Mouse (Mus musculus) spleen, postnatal 0 days (tissue): Measurements from ENCODE around the gene Zfp26. TPM values are rescaled to one million over a fixed set of nuclear protein-coding genes. Genes with fewer than 3 reads are reported as not detected.

Experiments
- polyA plus RNA-seq: library from polyadenylated mRNA; unstranded; fragments of >200 nt; fragmentation: Nextera tagmentation; extraction: Ambion mirVana; gene quantifications from 2 replicates; pipeline ENCODE4 v1.2.1, GENCODE M21; 2015

The Zfp26 gene
- polyA plus RNA-seq: 5.4 and 6.0 TPM in 2 replicates

GRCm38 (mm10) chr9:20459377-20460317, at the start of gene Zfp26:
TSS of gene Zfp26 (minus strand) at chr9:20460162.

DNA sequence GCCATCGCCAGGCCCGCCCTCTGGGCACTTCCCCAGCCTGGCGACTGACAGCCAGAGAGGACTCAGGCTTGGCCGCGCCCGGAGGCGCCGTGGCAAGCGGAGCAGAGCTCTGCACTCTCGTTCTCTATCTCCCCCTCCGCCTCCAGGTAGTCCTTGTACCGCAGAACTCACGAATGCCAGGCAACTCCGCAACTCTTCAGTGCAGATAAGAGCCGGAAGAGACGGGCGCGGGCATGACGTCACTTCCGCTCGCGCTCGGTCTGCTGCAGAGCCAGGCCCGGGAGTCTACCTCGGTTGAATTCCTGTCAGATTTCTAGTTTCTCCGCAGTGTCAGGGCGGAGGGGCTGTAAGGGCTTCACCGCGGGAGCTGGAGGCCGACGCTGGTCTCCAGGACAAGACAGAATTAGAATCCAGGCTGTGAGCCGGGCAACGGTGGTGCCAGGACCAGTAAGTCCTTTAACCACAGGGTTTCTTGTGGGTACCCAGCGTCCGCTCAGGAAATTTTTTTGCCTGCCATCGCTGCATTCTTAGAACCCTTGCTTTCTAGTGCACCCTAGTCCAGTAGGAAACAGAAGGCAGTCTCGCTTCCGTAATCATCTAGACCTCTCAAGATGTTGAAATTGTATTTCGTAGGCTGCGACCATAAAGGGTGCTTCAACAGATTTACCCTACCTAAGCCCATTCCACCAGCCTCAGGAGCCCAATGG, 32.7 kb upstream of the Zfp26 start, which contains the start of gene Zfp426:
Gene Zfp426, minus strand, starts transcription at position 220 of the 707 bp plus-strand sequence.

DNA sequence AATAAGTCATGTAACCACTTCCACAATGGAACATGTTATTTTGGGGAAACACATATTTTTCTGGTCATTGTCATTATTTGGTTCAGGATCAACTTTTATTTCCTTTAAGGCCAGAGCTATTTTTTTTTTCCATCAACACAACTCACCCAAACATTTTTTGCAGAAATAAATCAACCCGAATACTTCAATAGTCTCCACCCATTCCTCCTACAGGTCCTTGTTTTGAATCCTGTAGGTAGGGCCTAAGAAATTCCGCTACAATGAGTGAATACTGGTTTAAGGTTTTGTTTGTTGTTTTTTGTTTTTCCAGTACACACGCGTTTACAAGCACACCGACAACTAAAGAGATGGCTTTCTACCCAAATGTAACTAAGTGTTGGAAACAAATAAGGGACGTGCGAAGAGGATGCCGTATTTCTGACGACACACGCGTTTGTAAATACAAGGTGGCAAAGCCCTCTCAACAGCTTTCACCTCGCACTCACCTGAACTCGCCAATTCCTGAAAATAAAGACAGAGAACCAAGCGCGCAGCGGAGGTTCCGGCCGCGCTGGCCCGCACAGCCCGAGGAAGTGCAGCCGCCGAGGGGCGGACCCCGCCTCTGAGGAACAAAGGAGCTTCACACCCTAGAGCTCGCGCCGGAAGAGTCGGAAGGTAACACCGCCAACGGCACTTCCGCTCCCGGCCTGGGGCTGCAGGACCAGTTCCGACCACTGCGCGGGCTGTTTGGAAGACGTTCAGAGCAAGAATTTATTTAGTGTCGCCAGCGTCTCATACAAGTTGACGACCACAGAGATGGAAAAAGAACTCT, 75.2 kb downstream of the Zfp26 start, which contains the start of gene Zfp560:
Gene Zfp560, minus strand, starts transcription at position 646 of the 811 bp plus-strand sequence.

Other genes starting within 250 kb of the Zfp26 start
- gene Olfr871, start 248.0 kb downstream of the Zfp26 start, polyA plus RNA-seq: not detected in 2 replicates
- gene Olfr872, start 223.0 kb downstream of the Zfp26 start, polyA plus RNA-seq: not detected in 2 replicates
- not detected in 2 replicates for gene Olfr39, start 177.8 kb downstream of the Zfp26 start, polyA plus RNA-seq
- gene Olfr873, start 161.6 kb downstream of the Zfp26 start, polyA plus RNA-seq: not detected in 2 replicates
- gene Olfr18, start 124.1 kb downstream of the Zfp26 start, polyA plus RNA-seq: 0.04 TPM in 1 of 2 replicates, not detected in the other
- gene Zfp560, start 75.0 kb downstream of the Zfp26 start, polyA plus RNA-seq: 25.5 and 28.8 TPM in 2 replicates
- 8.0 and 9.2 TPM in 2 replicates for gene Zfp426, start 32.6 kb upstream of the Zfp26 start, polyA plus RNA-seq
- gene Zfp266, start 61.3 kb upstream of the Zfp26 start, polyA plus RNA-seq: 21.5 and 27.0 TPM in 2 replicates
- gene Zfp846, start 121.1 kb upstream of the Zfp26 start, polyA plus RNA-seq: 3.9 and 6.3 TPM in 2 replicates
- 383 and 405 TPM in 2 replicates for gene Ubl5, start 182.7 kb upstream of the Zfp26 start, polyA plus RNA-seq
- 8.8 and 10.0 TPM in 2 replicates for gene Fbxl12, start 184.6 kb upstream of the Zfp26 start, polyA plus RNA-seq
- gene Pin1, start 191.9 kb upstream of the Zfp26 start, polyA plus RNA-seq: 27.8 and 29.7 TPM in 2 replicates